Mouse (Mus musculus) heart, adult 2 months (tissue): Measurements from ENCODE around the gene Adh1. TPM values are rescaled to one million over a fixed set of nuclear protein-coding genes. Genes with fewer than 3 reads are reported as not detected.

Experiments
- DNase-seq, 2 experiments: peaks; one replicate each; pipeline ENCODE4 v3.0.0; 2021
- H3K27ac ChIP-seq: fragments of 200-600 bp; 2 replicates; pipeline ENCODE4 v1.8.1; 2022
- H3K27me3 ChIP-seq: fragments of 200-500 bp; 2 replicates; pipeline ENCODE4 v1.6.1; 2012; ENCODE audit warnings: mild to moderate bottlenecking, low read length, inconsistent platforms, mixed read lengths; ENCODE audit not compliant: control insufficient read depth, insufficient read depth
- H3K36me3 ChIP-seq: fragments of 200-500 bp; 2 replicates; pipeline ENCODE4 v1.6.1; 2012; ENCODE audit warnings: low read length, inconsistent platforms; ENCODE audit not compliant: control insufficient read depth, insufficient read depth
- H3K4me1 ChIP-seq: fragments of 200-500 bp; 2 replicates; pipeline ENCODE4 v1.6.1; 2011; ENCODE audit warnings: low read length; ENCODE audit not compliant: control insufficient read depth, insufficient read depth
- H3K4me3 ChIP-seq: fragments of 200-600 bp; 2 replicates; pipeline ENCODE4 v1.8.1; 2022
- H3K79me2 ChIP-seq: fragments of 200-500 bp; replicated peaks from 2 replicates; pipeline ENCODE4 v1.6.1; 2012; ENCODE audit warnings: mild to moderate bottlenecking, inconsistent platforms, low read length, moderate library complexity, mixed read lengths; ENCODE audit not compliant: control insufficient read depth, insufficient read depth
- H3K9ac ChIP-seq: fragments of 200-500 bp; 2 replicates; pipeline ENCODE4 v1.6.1; 2012; ENCODE audit warnings: low read depth, mild to moderate bottlenecking, control low read depth, inconsistent platforms, low read length, mixed read lengths
- CTCF ChIP-seq: fragments of 200-600 bp; IDR thresholded peaks from 2 replicates; pipeline ENCODE4 v1.8.1; 2022; ENCODE audit warnings: antibody characterized with exemption, mild to moderate bottlenecking, moderate library complexity
- EP300 ChIP-seq: fragments of 200-500 bp; IDR thresholded peaks from 2 replicates; pipeline ENCODE4 v1.6.1; 2011; ENCODE audit warnings: low read depth, low read length, control low read depth; ENCODE audit not compliant: insufficient read depth
- POLR2A ChIP-seq: fragments of 200-500 bp; IDR thresholded peaks from 2 replicates; pipeline ENCODE4 v1.6.1; 2011; ENCODE audit warnings: mild to moderate bottlenecking, low read depth, low read length, control low read depth; ENCODE audit not compliant: insufficient read depth
- WGBS: fragments of 180-500 bp; shearing (Covaris S2); methylation state at CpG from one replicate; pipeline ENCODE4 v1.1.7; 2018; 5-methylcytosine and 5-hydroxymethylcytosine counted together
- intact Hi-C: fragments of 180-260 bp; cut with DNase I; formaldehyde crosslinking; loops from one replicate; pipeline ENCODE4 v1.15.1; 2025
- polyA plus RNA-seq: library from polyadenylated mRNA; depleted of rRNA; stranded (reverse); fragments of >200 nt; gene quantifications from 2 replicates; pipeline ENCODE4 v1.2.3, GENCODE M21; 2012; rRNA removed
- total RNA-seq, 2 experiments: library from RNA; stranded (reverse); gene quantifications; 2 replicates each; pipeline ENCODE4 v1.2.3; 2021

Gene Adh1
- total and polyA plus RNA-seq, 3 experiments, result 27.5 to 34.3 (median 29.7) TPM

- Histone ChIP-seq H3K36me3 (no peaks in the 10 kb centered on the region), H3K4me1 (no peaks in the 10 kb centered on the region), H3K4me3 (no peak overlapping the region), H3K9ac (no peak overlapping the region), H3K27me3 (no peaks in the 10 kb centered on the region), H3K79me2 (no peaks in the 10 kb centered on the region), H3K27ac (no peak overlapping the region)
- TF ChIP-seq CTCF, result no peak
- TF ChIP-seq POLR2A, result no peak
- no peak for TF ChIP-seq EP300
- no peak for DNase-seq
- intact Hi-C loops, result no loop called here
- WGBS, result 93% methylated on average over 17 of the region's 17 CpGs
These were observed 64.2 kb downstream of the Adh1 start for GRCm38 (mm10) chr3:138325001-138325400.

- no peak for TF ChIP-seq EP300
- no peak for TF ChIP-seq POLR2A
- no peak for TF ChIP-seq CTCF
- no peaks in the 10 kb centered on the region for H3K79me2 ChIP-seq
These were observed 64.7 kb downstream of the Adh1 start for GRCm38 (mm10) chr3:138325466-138325865.

GRCm38 (mm10) chr3:138333910-138334309 lies 73.1 kb downstream of the Adh1 start:
- no peak for TF ChIP-seq EP300
- TF ChIP-seq CTCF, result no peak
- no peak for TF ChIP-seq POLR2A
- Histone ChIP-seq H3K4me1 (no peaks in the 10 kb centered on the region), H3K9ac (no peak overlapping the region), H3K79me2 (no peaks in the 10 kb centered on the region), H3K4me3 (no peak overlapping the region), H3K27me3 (no peaks in the 10 kb centered on the region), H3K36me3 (no peaks in the 10 kb centered on the region), H3K27ac (no peak overlapping the region)
- DNase-seq, result no peak
- 88% methylated on average over 8 of the region's 8 CpGs for WGBS
- intact Hi-C loops, result no loop called here

More at GRCm38 (mm10) chr3:138325466-138325865, 64.7 kb downstream of the Adh1 start:
- 89% methylated on average over 6 of the region's 6 CpGs for WGBS
- no peaks in the 10 kb centered on the region for H3K4me1 ChIP-seq
- H3K9ac ChIP-seq, result no peak overlapping the region
- no peaks in the 10 kb centered on the region for H3K27me3 ChIP-seq
- no peak overlapping the region for H3K27ac ChIP-seq
- intact Hi-C loops, result no loop called here
- no peak for DNase-seq
- H3K4me3 ChIP-seq, result no peak overlapping the region
- no peaks in the 10 kb centered on the region for H3K36me3 ChIP-seq

DNA sequence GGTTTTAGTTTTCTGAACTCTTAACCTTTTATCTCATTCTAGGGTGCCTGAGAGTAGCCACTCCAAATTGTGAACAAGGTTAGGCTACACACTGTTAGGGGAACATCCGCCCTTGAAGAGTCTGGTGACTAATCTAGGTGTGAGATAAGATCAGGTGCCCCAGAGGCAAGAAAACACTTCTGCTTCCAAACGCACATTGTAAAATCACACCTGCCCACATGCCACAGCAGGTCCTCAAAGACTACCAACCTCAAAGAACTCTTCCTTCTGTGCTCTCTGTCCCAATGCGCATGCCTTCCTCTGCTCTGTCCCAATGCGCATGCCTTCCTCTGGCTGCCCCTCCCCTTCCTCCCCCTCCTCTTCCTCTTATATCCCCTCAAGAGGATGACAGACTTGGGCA lies 73.5 kb downstream of the Adh1 start:
- intact Hi-C loops, result no loop called here
- 75% methylated on average over 4 of the region's 4 CpGs for WGBS
- no peak overlapping the region for H3K4me3 ChIP-seq
- H3K79me2 ChIP-seq, result no peaks in the 10 kb centered on the region
- no peak overlapping the region for H3K9ac ChIP-seq
- no peaks in the 10 kb centered on the region for H3K27me3 ChIP-seq
- no peaks in the 10 kb centered on the region for H3K36me3 ChIP-seq
- no peaks in the 10 kb centered on the region for H3K4me1 ChIP-seq
- no peak overlapping the region for H3K27ac ChIP-seq
- TF ChIP-seq CTCF, result no peak
- DNase-seq, result no peak

GRCm38 (mm10) chr3:138335566-138335965 lies 74.8 kb downstream of the Adh1 start:
- intact Hi-C loops, result no loop called here
- no peaks in the 10 kb centered on the region for H3K36me3 ChIP-seq
- no peak overlapping the region for H3K9ac ChIP-seq
- no peaks in the 10 kb centered on the region for H3K79me2 ChIP-seq
- H3K27me3 ChIP-seq, result no peaks in the 10 kb centered on the region
- no peaks in the 10 kb centered on the region for H3K4me1 ChIP-seq
- no peak overlapping the region for H3K27ac ChIP-seq
- TF ChIP-seq POLR2A (no peak), CTCF (no peak), EP300 (no peak)
- DNase-seq, result no peak
- no peak overlapping the region for H3K4me3 ChIP-seq
- WGBS, result 88% methylated on average over 1 of the region's 1 CpGs

- H3K27ac ChIP-seq, result no peak overlapping the region
These were observed 75.4 kb downstream of the Adh1 start for GRCm38 (mm10) chr3:138336104-138336754.

More at GRCm38 (mm10) chr3:138336104-138336754, 75.4 kb downstream of the Adh1 start:
- TF ChIP-seq POLR2A (no peak), CTCF (no peak), EP300 (no peak)
- Histone ChIP-seq H3K9ac (no peak overlapping the region), H3K79me2 (no peaks in the 10 kb centered on the region), H3K4me3 (no peak overlapping the region), H3K27me3 (no peaks in the 10 kb centered on the region), H3K36me3 (no peaks in the 10 kb centered on the region), H3K4me1 (no peaks in the 10 kb centered on the region)
- no peak for DNase-seq
- 36% methylated on average over 3 of the region's 3 CpGs for WGBS
- intact Hi-C loops, result no loop called here

Other genes starting within 250 kb of the Adh1 start
- gene 1110002E22Rik, start 195.9 kb upstream of the Adh1 start, total RNA-seq, result 10 to 100 TPM; 48.1 to 48.8 TPM
- gene 1110002E22Rik, start 195.9 kb upstream of the Adh1 start, polyA plus RNA-seq, result 14.7 and 22.9 TPM in 2 replicates
- gene Gm5105, start 193.6 kb upstream of the Adh1 start, total RNA-seq, result 1 to 10 TPM in 1 of 2 experiments, under 1 TPM in 1; 0.77 to 1.4 TPM
- gene Gm5105, start 193.6 kb upstream of the Adh1 start, polyA plus RNA-seq, result 1.4 and 2.0 TPM in 2 replicates
- gene Trmt10a, start 117.5 kb upstream of the Adh1 start, total RNA-seq, result 1 to 10 TPM; 3.2 to 3.8 TPM
- gene Trmt10a, start 117.5 kb upstream of the Adh1 start, polyA plus RNA-seq, result 0.47 and 1.3 TPM in 2 replicates
- 1 to 10 TPM; 5.9 to 6.9 TPM for gene Mttp, start 116.0 kb upstream of the Adh1 start, total RNA-seq
- gene Mttp, start 116.0 kb upstream of the Adh1 start, polyA plus RNA-seq, result 2.0 and 3.0 TPM in 2 replicates
- not detected for gene 4930579F01Rik, start 67.2 kb upstream of the Adh1 start, total RNA-seq
- 0.06 TPM in 1 of 2 replicates, not detected in the other for gene 4930579F01Rik, start 67.2 kb upstream of the Adh1 start, polyA plus RNA-seq
- under 1 TPM in 1 of 2 experiments, not detected in 1; 0.73 TPM for gene Adh7, start 43.2 kb upstream of the Adh1 start, total RNA-seq
- 0.15 and 1.4 TPM in 2 replicates for gene Adh7, start 43.2 kb upstream of the Adh1 start, polyA plus RNA-seq
- not detected for gene Adh6a, start 52.3 kb downstream of the Adh1 start, total RNA-seq
- gene Adh6a, start 52.3 kb downstream of the Adh1 start, polyA plus RNA-seq, result not detected in 2 replicates
- 1 to 10 TPM; 1.4 to 2.0 TPM for gene Adh6b, start 80.8 kb downstream of the Adh1 start, total RNA-seq
- gene Adh6b, start 80.8 kb downstream of the Adh1 start, polyA plus RNA-seq, result 0.18 and 0.44 TPM in 2 replicates
- gene Adh4, start 154.5 kb downstream of the Adh1 start, total RNA-seq, result not detected
- not detected in 2 replicates for gene Adh4, start 154.5 kb downstream of the Adh1 start, polyA plus RNA-seq
- 10 to 100 TPM; 74.1 to 82.3 TPM for gene Adh5, start 182.1 kb downstream of the Adh1 start, total RNA-seq
- 40.7 and 72.7 TPM in 2 replicates for gene Adh5, start 182.1 kb downstream of the Adh1 start, polyA plus RNA-seq
- 10 to 100 TPM; 34.5 to 39.1 TPM for gene Metap1, start 228.5 kb downstream of the Adh1 start, total RNA-seq
- 21.3 and 37.3 TPM in 2 replicates for gene Metap1, start 228.5 kb downstream of the Adh1 start, polyA plus RNA-seq